Mouse (Mus musculus) embryonic fibroblast, embryonic 13.5 days (primary cell): ENCODE data around the gene Srrm3.

Experiments used
- CTCF ChIP-seq: IDR thresholded peaks from 2 replicates; pipeline ENCODE4 v1.5.1; 2011; ENCODE audit warnings: mild to moderate bottlenecking, control low read depth, low read length, moderate library complexity, borderline replicate concordance; ENCODE audit not compliant: insufficient read depth
- POLR2A ChIP-seq: IDR thresholded peaks from 2 replicates; pipeline ENCODE4 v1.6.1; 2011; ENCODE audit warnings: low read depth, mild to moderate bottlenecking, control low read depth, low read length, moderate library complexity

DNA sequence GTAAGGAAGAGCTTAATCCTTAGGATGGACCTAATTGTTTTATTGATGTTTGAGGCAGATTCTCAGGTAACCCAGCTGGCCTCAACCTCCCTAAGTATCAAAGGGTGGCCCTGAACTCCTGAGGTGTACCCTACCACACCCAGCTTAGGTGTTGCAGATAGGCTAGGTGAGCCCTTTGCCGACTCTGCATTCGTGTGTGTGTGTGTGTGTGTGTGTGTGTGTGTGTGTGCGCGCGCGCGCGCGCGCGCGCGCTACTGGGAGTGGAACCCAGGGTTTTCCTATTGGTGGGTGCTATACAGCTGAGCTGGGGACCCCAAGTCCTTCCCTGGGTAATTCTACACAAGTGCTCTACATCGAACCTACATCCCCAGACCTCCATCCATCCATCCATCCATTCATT, 44.8 kb downstream of the Srrm3 start:
- no peak for TF ChIP-seq CTCF
- no peak for TF ChIP-seq POLR2A
